Mouse (Mus musculus): ENCODE data around the gene Zfp277.

DNA sequence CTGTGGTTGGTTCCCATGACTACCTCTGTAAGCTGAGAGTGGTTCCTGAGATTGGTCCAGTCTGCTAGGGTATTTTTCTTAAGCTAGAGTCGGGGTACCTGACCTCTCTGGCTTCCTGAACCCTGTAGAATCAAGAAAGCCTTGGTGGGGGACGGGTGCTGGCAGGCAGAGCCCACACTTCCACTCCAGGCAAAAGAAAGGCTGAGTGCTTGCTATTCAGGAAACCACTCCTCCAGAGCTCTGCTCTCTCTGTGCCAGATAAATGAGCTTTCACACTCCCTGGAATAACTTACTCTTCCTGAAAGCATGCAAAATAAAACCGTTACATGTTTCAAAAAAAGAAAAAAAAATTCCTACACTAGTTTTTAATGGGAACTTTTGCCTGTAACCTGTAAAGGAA, 38.5 kb upstream of the Zfp277 start:
- TF ChIP-seq POLR2A (IDR thresholded peaks at IDR 0.05; ENCODE audit: low read depth, low read length): no peak
- TF ChIP-seq CTCF (IDR thresholded peaks at IDR 0.05; ENCODE audit: extremely low read depth, insufficient read length, insufficient replicate concordance, low read depth, low read length): no peak

Data from small intestine, adult 2 months (tissue).